Mouse (Mus musculus) liver, embryonic 14.5 days (tissue): ENCODE results near the gene Kat5.

Experiments used
- CTCF ChIP-seq: IDR thresholded peaks from 2 replicates; pipeline ENCODE4 v1.5.1; 2016; ENCODE audit warnings: antibody characterized with exemption, low read depth, control low read depth
- EP300 ChIP-seq: IDR thresholded peaks from 2 replicates; pipeline ENCODE4 v1.6.1; 2016; ENCODE audit warnings: antibody characterized with exemption, low read depth

GRCm38 (mm10) chr19:5567534-5568469 is 42.2 kb downstream of the Kat5 start, which contains the start of gene Ap5b1:
- TF ChIP-seq CTCF (peak; percentile 98), EP300 (no peak)
